Mouse (Mus musculus): ENCODE measurements around the gene Wwc2.

The Wwc2 gene

DNA sequence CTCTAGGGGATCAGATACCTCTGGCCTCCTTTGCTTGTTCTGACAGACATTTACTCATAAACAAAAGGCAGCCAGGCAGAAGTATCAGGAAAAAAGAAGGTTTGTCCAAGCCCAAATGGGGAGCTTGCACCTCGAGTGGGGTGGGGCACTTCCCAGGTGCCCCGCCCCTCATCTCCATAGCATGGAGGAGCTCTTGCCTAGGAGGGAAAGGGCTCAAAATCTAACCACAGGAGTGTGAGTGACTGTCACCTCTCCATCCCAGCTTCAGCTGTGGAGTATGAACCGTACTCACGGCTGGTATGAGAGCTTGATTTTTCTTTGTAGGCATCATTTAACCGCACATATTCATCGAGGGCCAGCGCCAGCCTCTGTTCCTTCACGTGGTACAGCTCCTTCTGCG is 90.4 kb downstream of the Wwc2 start:
- no peak for DNase-seq

DNA sequence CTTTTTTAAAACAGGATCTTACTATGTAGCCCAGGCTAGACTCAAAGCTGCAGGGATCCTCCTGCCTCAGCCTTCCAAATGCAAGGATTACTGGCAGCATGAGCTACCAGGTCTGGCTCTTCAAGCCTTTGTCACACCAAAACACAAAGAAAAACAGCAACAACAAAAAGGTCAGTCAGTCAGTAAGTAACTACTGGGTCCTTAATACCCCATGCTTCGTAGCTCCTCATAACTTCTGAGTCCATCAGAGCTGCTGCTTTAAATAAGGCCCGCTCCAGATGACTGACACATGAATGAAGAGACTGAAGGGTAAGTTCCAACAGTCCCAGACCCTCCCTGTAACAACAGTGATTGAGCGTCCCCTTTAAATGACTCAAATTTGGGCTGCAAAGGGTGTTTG is 90.8 kb downstream of the Wwc2 start:
- DNase-seq: no peak

DNA sequence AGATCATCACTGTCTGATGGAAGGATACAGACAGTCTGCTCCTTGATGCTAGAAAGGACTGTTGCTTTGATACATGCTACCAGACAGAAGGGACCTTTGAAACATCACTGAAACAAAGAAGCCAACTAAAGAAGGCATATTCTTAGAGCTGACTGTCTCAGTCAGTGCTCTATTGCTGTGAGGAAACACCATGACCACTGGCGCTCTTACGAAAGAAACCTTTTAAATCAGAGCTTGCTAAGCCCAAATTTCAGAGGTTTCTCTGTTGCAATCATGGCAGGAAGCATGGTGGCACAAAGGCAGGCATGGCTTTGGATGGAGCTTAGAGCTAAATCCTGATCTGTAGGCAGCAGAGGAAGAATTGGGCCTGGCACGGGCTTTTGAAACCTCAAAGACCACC is 98.3 kb downstream of the Wwc2 start:
- no peak for DNase-seq

DNA sequence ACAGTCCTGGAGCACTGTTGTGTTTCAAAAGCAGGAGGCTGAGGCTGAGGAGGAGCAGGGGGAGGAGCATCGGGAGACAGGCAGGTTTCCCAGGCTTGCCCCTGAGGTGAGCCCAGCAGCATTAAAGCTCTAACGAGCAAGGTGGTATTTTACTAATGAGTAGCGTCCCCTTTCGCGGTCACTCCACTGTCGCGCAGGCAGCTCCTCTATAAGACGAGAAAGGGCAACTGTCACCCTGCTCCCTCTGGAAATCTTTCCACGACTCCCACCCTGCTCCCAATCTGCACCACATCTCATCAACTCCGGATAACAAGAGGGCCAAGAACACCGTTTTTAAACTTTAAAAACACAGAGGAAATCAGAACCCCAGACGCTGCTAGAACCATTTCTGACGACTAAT is 99.1 kb downstream of the Wwc2 start:
- no peak for DNase-seq

DNA sequence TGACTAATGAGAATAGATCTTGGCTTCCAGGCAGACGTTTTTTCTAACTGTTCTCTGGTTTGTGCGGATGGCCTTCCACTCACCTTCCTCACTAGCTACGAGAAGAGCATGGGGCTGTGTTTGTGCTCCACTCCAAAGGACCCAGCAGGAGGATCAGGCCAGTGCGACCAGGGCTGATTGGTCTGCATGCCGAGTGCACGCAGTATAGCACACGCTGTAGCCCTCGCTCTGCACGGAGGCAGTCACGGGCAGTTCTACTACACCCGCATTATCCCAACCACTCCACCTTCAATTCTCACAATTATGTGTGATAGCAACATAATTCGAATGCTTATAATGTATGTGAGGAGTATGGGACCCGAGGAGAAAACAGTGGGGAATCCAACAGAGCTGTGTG is 99.9 kb downstream of the Wwc2 start:
- no peak for DNase-seq

DNA sequence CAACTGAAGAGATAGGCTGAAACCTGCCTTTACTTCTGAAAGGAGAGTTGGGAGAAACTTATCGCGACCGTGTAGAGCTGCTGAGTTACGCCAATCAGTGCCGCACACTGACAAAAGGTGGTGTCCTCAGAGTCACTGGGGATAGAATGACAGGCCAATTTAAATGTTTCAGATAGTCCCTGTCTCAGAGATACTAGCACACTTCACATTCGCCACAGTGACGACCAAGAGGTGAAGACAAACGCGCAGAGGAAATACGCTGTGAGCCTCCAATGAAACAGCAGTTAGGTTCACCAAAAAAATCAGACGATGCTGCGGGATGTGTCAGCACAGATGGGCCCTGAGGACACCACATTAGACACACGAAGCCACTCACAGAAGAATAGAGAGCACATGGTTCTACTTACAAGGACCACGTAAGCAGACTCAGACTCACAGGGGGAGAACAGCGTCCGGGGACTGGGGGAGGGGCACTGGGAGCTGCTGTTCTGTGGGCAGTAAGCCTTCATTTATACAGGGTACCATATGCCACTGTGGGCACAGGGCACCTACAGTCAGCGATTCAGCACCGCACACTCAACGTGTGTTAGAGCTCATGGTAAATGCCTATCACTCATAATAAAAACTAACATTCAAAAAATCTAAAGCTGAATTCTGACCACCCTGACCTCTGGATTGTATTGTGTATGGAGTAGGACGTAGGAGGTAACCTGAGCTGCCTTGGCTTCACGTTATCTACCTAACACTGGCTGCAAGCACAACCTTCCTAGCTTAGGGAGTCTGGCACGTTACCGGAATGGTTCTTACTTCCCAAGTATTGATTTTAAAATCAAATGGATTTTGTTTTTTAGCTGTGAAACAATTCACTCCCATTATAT is 100.5 kb downstream of the Wwc2 start:
- no peak for DNase-seq

DNA sequence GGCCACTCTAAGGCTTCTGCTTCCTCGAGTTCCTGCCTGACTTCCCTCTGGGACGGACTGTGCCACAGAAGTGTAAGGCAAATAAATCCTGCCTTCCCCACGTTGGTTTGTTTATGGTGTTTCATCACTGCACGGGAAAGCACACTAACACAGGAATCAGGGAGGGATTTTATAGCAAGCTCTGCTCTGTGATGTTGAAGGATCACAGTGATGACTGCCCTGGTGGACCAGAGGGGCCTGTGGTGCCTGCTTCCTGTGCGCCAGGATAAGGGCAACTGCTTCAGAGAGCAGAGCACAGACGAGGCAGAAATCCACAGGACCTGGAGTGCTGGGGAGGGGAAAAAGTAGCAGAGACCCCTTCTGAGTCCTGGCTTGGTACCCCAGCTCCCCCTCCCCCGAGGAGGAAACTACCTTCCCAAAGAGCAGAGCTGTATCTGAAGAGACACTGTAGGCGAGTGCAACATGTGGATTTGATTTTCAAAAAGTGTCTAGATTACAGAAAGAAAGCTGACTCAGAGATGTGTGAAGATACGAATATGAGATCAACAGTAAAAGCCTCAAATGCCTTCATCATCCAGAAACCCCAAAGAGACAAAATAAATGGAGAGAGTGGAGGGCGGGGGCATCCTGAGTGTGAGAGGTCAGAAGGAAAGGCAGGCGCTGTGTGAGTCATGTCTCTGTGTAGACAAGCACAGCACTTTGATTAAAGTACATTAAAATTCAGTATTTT is 101.7 kb downstream of the Wwc2 start:
- DNase-seq: no peak

DNA sequence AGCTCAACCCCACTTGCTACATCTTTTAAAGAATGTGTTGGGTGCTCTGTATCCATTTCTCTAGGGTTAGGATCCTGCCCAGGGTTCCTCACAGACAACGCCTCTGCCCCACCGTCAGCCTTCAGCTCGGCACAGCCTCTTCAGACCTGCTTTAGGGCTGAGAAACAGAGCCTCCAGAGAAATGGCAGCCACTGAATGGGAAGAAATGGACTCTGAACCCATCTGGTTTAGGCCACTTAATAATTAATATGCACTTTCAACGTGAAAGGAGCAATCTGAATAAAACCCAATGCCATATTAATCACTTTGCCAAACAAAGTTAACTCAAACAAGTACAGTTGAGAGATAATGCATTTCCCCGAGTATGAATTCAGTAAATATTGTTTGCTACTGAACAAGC is 106.4 kb downstream of the Wwc2 start:
- DNase-seq: no peak

DNA sequence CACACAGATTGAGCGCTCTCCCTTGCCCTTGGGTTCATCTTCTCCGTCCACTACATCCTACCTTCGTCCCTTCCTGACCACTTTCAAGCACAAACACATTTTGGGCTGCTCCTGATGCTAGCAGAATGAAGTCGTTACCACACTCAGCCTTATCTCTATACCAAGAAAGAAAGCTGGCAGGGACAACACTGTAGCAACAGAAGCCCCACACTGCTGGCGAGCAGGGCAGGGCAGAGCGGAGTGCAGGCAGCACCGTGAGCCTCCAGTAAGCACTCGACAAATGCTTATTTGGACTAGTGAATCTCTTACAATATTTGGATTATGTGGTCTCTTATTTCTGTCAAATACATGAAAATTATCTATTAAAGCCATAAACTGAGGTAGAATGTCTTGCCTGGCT is 107.0 kb downstream of the Wwc2 start:
- no peak for DNase-seq

DNA sequence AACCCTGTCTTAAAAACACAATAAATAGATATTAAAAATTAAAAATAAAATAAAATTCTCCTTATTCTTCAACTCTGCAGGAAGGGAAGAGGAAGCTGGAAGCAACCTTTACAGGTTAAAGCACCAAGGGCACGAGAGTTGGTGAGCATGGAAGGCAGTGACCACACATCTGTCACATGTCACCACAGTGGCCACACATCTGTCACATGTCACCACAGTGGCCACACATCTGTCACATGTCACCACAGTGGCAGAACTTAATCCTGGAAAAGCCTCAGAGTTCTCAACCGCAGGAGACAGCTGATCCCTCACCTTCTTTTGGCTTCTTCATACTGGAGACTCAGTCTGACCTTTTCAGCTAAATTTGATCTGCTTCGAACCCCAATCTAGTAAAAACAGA is 112.2 kb downstream of the Wwc2 start:
- DNase-seq: no peak

DNA sequence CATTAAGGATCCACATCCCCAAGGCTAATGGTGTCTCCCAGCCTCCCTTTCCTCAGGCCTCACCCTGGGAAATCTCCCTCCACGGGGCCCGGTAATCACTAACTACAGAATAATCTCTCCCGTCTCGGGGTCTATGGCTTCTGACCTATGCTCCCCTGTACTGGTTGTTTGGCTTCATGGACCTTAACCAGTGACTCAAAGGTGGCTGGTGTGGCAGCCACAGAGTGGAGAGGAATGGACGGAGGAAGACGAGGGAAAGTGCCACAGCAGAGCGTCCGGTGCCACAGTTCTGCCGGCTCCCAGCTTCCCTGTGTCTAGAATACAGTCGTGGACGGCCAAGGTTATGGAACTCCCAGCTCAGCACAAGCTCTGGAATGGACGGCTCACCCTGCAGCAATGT is 114.9 kb downstream of the Wwc2 start:
- no peak for DNase-seq

DNA sequence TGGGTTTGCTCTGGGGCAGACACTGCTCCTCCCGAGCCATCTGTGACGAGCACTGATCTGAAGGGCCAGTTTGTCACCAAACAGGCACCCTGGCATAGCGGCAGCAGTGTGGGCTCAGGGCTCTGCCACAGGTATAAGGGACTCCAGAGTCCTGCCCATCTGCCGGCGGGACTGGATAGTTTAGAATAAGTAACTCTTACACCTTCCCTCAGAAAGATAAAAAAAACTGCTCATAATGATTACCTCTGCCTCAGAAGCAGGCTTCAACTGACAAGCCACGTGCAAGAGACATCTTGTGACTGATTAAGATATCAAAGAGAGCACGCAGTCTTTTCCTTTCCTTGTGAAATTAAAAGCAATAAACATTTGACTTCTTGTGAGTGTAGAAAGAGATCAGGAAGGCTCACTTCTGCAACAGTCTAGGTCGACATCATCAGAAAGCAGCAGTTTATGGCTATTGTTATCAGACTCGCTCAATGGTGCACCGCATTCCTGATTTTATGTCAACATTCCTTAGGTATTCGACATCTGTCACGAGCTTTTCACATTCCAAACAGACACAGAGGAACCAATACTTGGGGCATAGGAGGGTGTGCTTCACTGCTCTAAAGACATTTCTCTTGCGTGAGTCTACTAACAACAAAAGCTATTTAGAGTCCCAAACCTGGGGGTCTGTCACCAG is 116.1 kb downstream of the Wwc2 start:
- no peak for DNase-seq

DNA sequence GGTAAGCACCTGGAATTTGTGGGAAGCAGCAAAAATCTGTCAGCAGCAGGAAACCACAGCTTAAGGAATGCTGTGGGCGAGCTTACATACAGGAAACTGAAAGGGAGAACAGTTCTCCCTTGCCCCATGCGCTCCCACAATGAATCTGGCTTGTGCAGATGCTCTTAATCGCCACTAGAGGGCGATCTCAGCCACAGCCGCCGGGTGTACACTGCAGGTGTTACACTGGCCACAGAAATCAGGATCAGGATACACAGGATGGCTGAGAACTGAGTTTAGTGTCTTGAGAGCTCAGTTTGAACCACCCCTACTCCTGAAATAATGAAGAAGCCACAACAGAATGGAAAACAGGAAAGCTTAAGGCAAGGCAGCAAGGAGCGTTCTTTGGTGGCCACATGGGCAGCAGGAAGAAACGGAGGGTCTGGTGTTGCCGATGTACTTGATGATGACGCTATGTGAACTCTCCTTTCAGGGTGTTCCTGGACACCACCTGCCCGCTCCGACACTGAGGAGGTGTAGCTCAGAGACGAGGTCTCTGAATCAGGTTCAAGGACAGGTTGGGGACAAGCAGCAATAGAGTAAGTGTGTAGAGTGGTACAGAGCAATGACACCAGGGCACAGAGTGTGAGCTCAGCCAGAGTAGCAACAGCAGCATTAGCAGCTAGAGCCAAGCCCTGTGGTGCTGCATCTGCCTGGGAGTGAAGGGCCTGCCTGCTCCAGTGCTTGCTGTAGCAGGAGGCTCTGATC is 118.2 kb downstream of the Wwc2 start:
- DNase-seq: peak; percentile 32

DNA sequence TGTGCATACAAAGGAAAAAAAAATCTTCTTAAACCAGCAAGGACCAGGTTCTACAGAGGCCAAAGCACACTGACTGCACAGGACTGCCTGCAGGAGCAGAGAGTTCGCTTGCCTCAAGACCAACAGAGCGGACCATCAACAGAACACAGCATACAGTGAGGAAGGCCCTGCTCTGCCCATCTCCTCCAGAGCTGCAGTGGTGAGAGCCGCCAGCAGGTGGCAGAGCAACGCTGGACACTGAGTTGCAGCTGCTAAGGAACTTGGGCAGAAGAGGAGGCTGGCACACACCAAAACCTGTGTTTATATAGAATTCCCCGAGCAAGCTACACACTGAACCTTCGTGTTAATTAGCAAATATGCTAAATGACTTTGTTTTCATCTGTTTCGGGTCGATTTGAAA is 123.7 kb downstream of the Wwc2 start:
- DNase-seq: peak; percentile 79

DNA sequence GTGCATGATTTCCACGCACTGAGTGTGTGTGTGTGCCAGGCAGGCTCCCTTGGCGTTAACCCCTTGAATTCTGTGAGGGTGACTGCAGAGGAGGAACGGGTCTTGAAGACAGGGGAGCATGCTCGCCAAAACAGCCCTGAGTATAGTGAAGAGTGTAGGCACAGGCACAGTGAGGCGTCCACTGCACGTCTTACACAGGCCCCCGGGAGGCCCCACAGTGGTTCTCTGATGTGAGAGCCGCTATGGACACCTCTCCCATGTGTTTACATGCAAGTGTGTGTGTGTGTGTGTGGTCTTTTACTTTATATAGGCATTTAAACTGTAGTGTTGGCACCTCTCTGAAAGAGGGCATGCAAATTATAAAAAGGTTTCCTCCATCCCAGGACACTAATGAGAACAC is 124.2 kb downstream of the Wwc2 start:
- DNase-seq: no peak

DNA sequence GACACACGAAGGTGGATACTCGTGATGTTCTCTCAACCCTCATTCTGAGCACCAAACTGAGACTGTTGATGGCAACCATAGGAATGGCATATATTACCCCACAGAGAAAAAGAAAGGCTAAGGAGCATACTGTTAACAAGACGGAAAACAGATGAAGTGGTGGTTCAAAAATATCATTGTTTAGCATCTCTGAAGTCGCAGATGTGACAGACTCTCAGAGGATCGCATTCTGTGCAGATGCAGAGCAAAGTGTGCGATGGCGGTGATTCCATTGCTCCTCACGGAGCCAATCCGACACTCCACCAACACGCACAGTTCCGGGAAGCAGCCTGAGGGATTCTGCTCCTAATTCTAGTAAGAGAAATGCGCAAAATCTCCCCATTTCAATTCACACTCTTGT is 131.5 kb downstream of the Wwc2 start:
- no peak for DNase-seq

DNA sequence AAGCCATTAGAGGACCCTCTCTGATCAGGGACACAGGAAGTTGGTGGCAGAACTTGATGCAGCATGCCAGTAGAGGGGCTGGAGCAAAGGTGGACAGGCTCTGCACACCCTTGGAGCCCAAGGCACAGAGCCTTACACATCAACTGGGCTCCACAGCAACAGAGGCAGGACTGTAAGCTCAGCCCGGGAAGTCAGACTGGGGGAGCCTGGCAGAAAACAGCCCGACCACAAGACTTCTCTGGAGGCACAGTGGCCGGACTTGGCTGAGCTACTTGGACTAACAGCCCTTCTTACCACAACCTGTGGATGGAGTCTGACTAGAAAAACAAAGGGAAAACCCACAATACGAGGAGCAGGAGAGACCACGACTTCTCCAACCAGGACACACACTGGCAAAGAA is 137.4 kb downstream of the Wwc2 start:
- DNase-seq: no peak

DNA sequence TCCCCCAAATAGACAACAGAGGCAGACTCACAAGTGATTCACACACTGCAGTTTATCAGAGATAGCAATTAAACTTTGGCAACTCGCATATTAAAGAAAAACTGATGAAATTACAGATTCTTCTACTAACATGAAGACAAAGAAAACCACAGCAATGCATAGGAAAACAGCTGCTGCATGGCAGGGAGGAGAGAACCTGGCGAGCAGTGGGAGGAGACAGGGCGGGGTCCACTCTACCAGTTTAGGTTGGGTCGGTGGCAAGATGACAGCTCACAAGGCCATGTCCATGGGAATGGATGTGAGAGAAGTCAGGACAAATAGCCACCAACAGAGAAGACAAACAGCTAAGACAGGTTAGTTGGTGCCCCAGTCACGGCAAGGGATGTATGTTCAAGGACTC is 138.0 kb downstream of the Wwc2 start:
- peak; percentile 52 for DNase-seq

DNA sequence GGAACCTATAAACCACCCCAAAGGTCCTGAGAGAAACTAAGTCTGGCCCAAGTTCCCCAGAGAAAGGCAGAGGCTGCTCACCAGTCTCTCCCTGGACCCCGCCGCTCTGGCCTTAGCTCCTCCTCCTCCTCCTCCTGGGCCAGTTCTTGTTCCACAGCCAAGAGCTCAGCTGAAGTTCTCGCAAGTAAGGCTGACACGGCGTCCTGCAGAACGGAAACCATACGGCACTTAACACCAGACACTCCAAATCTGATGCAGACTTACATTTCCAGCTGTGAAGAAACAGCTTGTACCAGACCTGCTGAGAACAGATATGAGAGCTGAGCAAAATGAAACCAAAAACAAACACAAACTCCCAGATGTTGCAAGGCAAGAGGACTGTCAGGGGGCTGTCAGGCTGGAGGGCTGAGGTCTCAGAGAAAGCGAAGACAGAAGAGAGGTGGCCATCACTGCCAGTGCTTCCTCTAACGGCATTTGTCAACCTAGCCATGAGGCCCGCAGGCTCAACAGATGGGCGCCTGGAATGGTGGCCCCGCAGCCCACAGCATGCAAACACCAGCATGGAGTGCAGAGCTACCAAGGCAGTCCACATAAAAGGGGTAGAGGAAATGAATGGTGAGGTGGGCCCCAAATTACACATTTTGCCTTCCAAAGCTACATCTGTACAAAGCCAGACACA is 138.8 kb downstream of the Wwc2 start:
- peak; percentile 37 for DNase-seq

DNA sequence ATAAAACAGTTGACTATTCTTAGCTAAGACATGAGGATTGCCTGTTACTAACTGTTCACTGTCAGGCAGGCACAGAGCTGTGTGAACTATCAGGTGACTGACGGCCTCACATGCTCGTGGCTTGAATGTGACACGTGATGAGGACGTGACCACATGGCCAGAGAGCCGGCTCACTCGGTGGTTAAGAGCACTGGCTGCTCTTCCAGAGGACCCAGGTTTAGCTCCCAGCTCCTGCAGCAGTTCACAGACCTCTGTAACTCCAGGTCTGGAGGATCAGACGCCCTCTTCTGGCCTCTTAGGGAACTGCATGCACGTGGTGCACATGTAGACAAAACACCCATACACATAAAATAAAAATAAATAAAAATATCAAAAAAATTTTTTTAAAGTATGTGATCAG is 140.9 kb downstream of the Wwc2 start:
- DNase-seq: peak; percentile 38

DNA sequence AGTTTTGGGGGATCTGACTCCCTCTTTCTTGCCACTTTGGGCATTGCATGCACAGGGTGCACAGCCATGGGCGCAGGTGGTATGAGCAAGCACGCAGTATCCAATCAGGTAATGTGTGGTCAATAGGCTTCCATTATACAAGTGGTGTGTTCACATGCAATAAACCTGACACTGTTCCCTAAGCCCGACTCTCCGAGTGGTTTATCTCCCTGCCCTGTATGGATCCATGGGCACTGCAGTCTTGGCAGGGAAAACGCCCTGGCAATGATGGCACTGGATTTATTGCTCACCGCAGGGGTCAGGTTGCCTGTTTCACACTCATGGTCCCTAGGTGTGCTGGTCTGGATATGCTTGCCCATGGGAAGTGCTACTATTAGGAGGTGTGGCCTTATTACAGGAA is 142.8 kb downstream of the Wwc2 start:
- no peak for DNase-seq

DNA sequence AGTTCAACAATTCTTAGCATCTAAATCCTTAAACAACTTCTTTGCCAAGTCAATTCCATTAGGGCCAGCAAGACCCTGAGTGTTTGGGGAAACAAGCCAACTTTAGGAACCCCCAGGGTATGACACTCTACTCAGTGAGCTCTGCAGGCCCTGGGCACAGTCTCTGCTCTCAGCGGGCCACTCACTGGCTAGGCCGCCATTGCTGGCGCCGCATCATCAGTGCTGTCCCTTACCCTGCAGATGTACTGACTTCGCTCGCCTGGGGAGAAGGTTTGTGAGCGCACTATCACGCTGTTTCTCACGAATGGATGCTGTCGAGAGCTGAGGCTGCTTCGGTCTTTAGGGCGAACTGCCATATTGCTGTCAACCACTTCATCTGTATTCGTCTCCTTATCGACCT is 143.6 kb downstream of the Wwc2 start:
- DNase-seq: no peak

DNA sequence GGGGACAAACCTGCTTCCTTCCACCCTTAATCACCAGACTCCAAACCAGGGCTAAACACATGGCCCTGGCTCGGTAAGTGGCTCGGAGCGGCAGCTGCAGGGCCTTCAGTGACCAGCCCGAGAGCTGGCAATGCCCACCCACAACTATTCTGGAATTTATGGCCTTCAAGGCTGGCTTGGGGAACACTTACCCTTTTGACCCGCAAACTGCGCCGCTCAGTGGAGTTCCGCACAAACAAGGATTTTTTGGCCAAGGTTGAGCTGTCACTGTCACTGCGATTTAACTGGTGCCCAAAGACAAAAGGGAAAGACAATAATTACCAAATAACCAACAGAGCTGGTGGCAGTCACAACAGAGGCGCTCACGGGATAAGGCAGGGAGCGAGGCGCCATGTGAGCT is 144.8 kb downstream of the Wwc2 start:
- no peak for DNase-seq

Data from thymus, postnatal 14 days (tissue).